ENCODE assay signal across 13 mouse cellular contexts in the genomic region with DNA sequence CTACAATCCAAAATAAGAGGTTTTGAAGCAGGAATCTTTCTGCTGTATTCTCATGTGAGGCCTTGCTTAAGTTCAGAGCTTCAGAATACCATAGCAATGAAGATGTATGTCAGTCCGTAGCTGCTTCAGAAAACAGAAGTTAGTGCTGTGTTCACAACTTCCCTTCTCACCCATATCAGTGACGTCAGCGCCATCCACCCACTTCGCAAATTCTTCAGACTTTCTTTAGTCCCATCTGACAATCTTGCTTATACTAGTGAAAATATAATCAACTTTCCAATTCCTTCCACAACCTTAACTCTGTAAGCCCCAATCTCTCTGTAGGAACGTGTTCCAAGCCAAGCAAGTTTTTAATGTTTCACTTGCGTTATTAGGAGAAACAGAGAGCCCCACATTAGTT. TPM values are rescaled to one million over a fixed set of nuclear protein-coding genes. Genes with fewer than 3 reads are reported as not detected.
DNase-seq lines count a peak whose midpoint lies in the region; ATAC-seq and TF ChIP-seq lines count a peak whose summit lies in the region.
"Had no signal": no experiment of that assay in that cellular context is flagged by ENCODE, and none has a peak within 500 bp of the region (broad histone marks: within the 10 kb centered on the region; RNA-seq: fewer than 3 reads in every experiment).

No protein-coding gene starts in this region.

- H3K27me3 ChIP-seq in heart, embryonic 14.5 days (ENCODE audit: control insufficient read depth, insufficient read depth, low read length): no peaks in the 10 kb centered on the region
- no peaks in the 10 kb centered on the region for H3K27me3 ChIP-seq in liver, postnatal 0 days (ENCODE audit: insufficient read depth, low read length)
- H3K27me3 ChIP-seq in midbrain, embryonic 16.5 days (ENCODE audit: control insufficient read depth, insufficient read depth, low read depth, low read length): no peaks in the 10 kb centered on the region
- H3K27me3 ChIP-seq: embryonic facial prominence, embryonic 15.5 days had no signal

- H3K9ac ChIP-seq in heart, embryonic 14.5 days (ENCODE audit: low read length): no peak overlapping the region
- H3K9ac ChIP-seq in liver, postnatal 0 days (replicated peaks): no peak overlapping the region; the same call in 1 of the 2 replicates
- no peak overlapping the region for H3K9ac ChIP-seq in midbrain, embryonic 16.5 days (ENCODE audit: low read depth, low read length)
- H3K9ac ChIP-seq: embryonic facial prominence, embryonic 15.5 days had no signal

- peak overlapping the region; percentile 46 for H3K4me2 ChIP-seq in heart, embryonic 14.5 days (ENCODE audit: low read length)
- H3K4me2 ChIP-seq in liver, postnatal 0 days (ENCODE audit: low read depth, low read length): peak overlapping the region; percentile 22; the same call in 1 of the 2 replicates
- H3K4me2 ChIP-seq in midbrain, embryonic 16.5 days (ENCODE audit: low read length): no peak overlapping the region
- H3K4me2 ChIP-seq: embryonic facial prominence, embryonic 15.5 days had no signal

- ATAC-seq in heart, embryonic 14.5 days (ENCODE audit: insufficient number of reproducible peaks, insufficient read depth, low FRiP score, low read depth): no peak
- no peak for ATAC-seq in liver, postnatal 0 days
- no peak for ATAC-seq in cerebellum, adult (ENCODE audit: insufficient number of reproducible peaks, low FRiP score, low TSS enrichment)
- ATAC-seq in midbrain, embryonic 16.5 days: no peak

- H3K4me1 ChIP-seq in heart, embryonic 14.5 days (ENCODE audit: control insufficient read depth in 2 of 2, insufficient read depth in 2 of 2, low read length in 2 of 2): peaks cover 3 to 10% of the 10 kb centered on the region in 2 experiments; a peak in 3 of 4 replicates
- no peaks in the 10 kb centered on the region for H3K4me1 ChIP-seq in liver, postnatal 0 days (ENCODE audit: insufficient read depth)
- H3K4me1 ChIP-seq in midbrain, embryonic 16.5 days (ENCODE audit: control insufficient read depth, insufficient read depth, low read length): no peaks in the 10 kb centered on the region
- H3K4me1 ChIP-seq: embryonic facial prominence, embryonic 15.5 days had no signal

- TF ChIP-seq CTCF in liver, postnatal 0 days (IDR thresholded peaks at IDR 0.05; ENCODE audit: low read depth): no peak

- WGBS in heart, embryonic 14.5 days: 50% methylated on average over 6 of the region's 6 CpGs
- WGBS in liver, postnatal 0 days (ENCODE audit: insufficient replicate concordance): 36% methylated on average over 6 of the region's 6 CpGs
- WGBS in midbrain, embryonic 16.5 days: 87% methylated on average over 6 of the region's 6 CpGs

- peak overlapping the region; percentile 41 to 43; a peak in 3 of 4 replicates for H3K27ac ChIP-seq in heart, embryonic 14.5 days (replicated peaks in 1 of 2; ENCODE audit: control insufficient read depth in 1 of 2, insufficient read depth in 1 of 2, low read depth in 2 of 2, low read length in 2 of 2)
- H3K27ac ChIP-seq in liver, postnatal 0 days (ENCODE audit: low read depth): no peak overlapping the region
- no peak overlapping the region for H3K27ac ChIP-seq in midbrain, embryonic 16.5 days (ENCODE audit: low read length)
- H3K27ac ChIP-seq: embryonic facial prominence, embryonic 15.5 days had no signal

- DNase-seq in heart, adult 8-10 months (ENCODE audit: low spot score): no peak
- DNase-seq in thymus, postnatal 0 days (ENCODE audit: low spot score): peak; percentile 2
- no peak for DNase-seq in thymus, adult 18-20 months
- no peak for DNase-seq in liver, postnatal 0 days
- no peak for DNase-seq in embryo, embryonic 9.5 days (ENCODE audit: extremely low spot score)
- DNase-seq: cerebellum, adult 2 months; kidney, adult 8-10 months; lung, postnatal 4 days had no signal

- H3K36me3 ChIP-seq in heart, embryonic 14.5 days (ENCODE audit: control insufficient read depth, insufficient read depth, low read length): peaks cover 3% of the 10 kb centered on the region; the same call in 1 of the 2 replicates
- H3K36me3 ChIP-seq in liver, postnatal 0 days (replicated peaks; ENCODE audit: insufficient read depth, low read length): no peaks in the 10 kb centered on the region
- H3K36me3 ChIP-seq in midbrain, embryonic 16.5 days (ENCODE audit: control insufficient read depth, insufficient read depth, low read length): no peaks in the 10 kb centered on the region
- H3K36me3 ChIP-seq: embryonic facial prominence, embryonic 15.5 days had no signal

- no peak overlapping the region for H3K4me3 ChIP-seq in heart, embryonic 14.5 days (ENCODE audit: control insufficient read depth in 1 of 2, insufficient read depth in 1 of 2, low read depth in 1 of 2, low read length in 2 of 2)
- H3K4me3 ChIP-seq in liver, postnatal 0 days (ENCODE audit: low read depth, low read length): no peak overlapping the region
- no peak overlapping the region for H3K4me3 ChIP-seq in midbrain, embryonic 16.5 days (ENCODE audit: low read depth, low read length)
- H3K4me3 ChIP-seq: embryonic facial prominence, embryonic 15.5 days had no signal

- no peak for TF ChIP-seq EP300 in liver, postnatal 0 days (IDR thresholded peaks at IDR 0.05; ENCODE audit: low read depth)

- no peaks in the 10 kb centered on the region for H3K9me3 ChIP-seq in heart, embryonic 14.5 days (ENCODE audit: control insufficient read depth, low read length)
- H3K9me3 ChIP-seq in liver, postnatal 0 days (ENCODE audit: low read length): no peaks in the 10 kb centered on the region
- H3K9me3 ChIP-seq in midbrain, embryonic 16.5 days (replicated peaks; ENCODE audit: control insufficient read depth, low read length, poor library complexity, severe bottlenecking): no peaks in the 10 kb centered on the region
- H3K9me3 ChIP-seq: embryonic facial prominence, embryonic 15.5 days had no signal

RNA-seq across cellular contexts. Expression of gene Mtfr2, which starts 50.7 kb away (rescaled TPM):
- polyA plus RNA-seq in heart, embryonic 14.5 days (2014; fragmentation: Nextera tagmentation; extraction: Ambion mirVana): 1.5 and 1.7 TPM in 2 replicates
- total RNA-seq in heart, adult 8-10 months (2022): under 1 TPM in 1 of 4 experiments, not detected in 3; 0.14 TPM
- polyA plus RNA-seq in thymus, postnatal 0 days (2015; fragmentation: Nextera tagmentation; extraction: Ambion mirVana): 3.5 and 5.3 TPM in 2 replicates
- polyA plus RNA-seq in liver, postnatal 0 days (2015; fragmentation: Nextera tagmentation; extraction: Ambion mirVana): 1.3 and 1.5 TPM in 2 replicates
- polyA plus RNA-seq in midbrain, embryonic 16.5 days (2015; fragmentation: Nextera tagmentation; extraction: Ambion mirVana): 0.18 and 0.67 TPM in 2 replicates
- total RNA-seq: gastrocnemius, adult 18-20 months had no signal

Comparison
In these comparisons a context has a peak if more than half of its experiments do, and no peak if none do; other contexts are left out.
1. H3K27ac ChIP-seq: peak in heart, embryonic 14.5 days (2 of 2); none in liver, postnatal 0 days (single experiment) and midbrain, embryonic 16.5 days (single experiment).